Mouse (Mus musculus): ENCODE data around the gene Agap1. TPM values are rescaled to one million over a fixed set of nuclear protein-coding genes. Genes with fewer than 3 reads are reported as not detected.

Agap1 gene
- polyA plus RNA-seq, 1 experiment from 2014 or later, result 8.7 TPM

DNA sequence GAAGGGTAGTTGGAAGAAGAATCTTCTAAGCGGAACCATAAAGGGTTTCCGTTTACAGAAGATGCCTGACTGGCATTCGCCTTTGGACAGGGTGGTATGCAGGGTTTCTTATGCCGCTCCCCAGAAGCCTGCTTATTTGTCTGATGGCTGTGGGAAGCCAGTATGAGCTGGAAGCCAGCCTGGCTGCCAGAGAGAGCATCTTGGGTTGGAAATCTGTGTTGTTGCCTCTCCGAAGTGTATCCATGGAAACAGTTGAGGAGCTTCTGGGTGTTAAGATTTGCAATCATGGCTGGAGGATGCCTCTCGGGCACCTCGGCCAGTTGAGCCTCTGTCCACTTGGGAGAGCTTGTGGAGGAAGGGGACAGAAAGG, 395.2 kb downstream of the Agap1 start:
- WGBS, result 78% methylated on average over 7 of the region's 7 CpGs
- no peak overlapping the region for H3K27ac ChIP-seq (ENCODE audit: low read length)
- H3K4me2 ChIP-seq (replicated peaks; ENCODE audit: low read depth, low read length), result no peak overlapping the region
- TF ChIP-seq CTCF (IDR thresholded peaks at IDR 0.05), result no peak
- TF ChIP-seq EP300 (IDR thresholded peaks at IDR 0.05), result no peak
- DNase-seq (ENCODE audit: low spot score), result no peak
- no peak for ATAC-seq
- H3K27me3 ChIP-seq (replicated peaks; ENCODE audit: insufficient read depth, low read length), result no peaks in the 10 kb centered on the region
- H3K9ac ChIP-seq (replicated peaks; ENCODE audit: low read depth), result no peak overlapping the region
- no peaks in the 10 kb centered on the region for H3K9me3 ChIP-seq (ENCODE audit: low read length)
- H3K36me3 ChIP-seq (ENCODE audit: insufficient read depth, low read length), result no peaks in the 10 kb centered on the region
- H3K4me3 ChIP-seq (ENCODE audit: low read depth, low read length), result no peak overlapping the region
- no peaks in the 10 kb centered on the region for H3K4me1 ChIP-seq (ENCODE audit: insufficient read depth, low read depth, low read length)

DNA sequence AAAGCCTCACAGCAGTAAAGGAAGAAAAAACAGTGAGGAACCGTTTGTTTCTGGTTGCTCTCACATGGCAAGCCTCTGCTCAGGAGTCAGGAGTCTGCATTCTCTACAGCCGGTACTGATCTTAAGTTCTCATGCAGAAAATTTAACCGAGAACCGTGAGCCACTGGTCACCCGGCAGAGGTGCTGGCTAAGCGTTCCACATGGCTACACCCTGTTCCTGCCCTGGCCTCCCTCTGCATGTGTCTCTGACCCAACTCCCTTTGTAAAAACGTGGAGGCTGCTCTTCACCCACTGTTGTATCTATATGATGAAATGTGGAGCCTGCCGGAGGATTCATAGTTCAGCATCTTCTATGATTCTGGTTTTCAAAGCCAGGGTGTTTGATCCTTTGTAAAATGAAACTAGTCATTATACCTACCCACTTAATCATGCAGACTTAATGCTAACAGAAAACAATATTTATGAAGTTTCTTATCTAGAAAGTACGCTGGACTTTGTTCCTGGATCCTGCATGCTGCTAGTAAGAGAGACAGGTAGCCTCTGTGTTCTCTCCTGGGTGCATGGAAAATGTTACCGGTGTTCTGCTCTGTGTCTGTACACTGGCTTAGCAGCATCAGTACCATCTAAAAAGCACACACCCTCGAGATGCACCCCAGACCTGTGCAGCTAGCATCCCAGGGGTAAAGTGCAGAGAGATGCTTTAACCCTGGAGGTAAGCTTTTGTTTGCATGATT, 396.2 kb downstream of the Agap1 start:
- TF ChIP-seq CTCF (IDR thresholded peaks at IDR 0.05), result no peak
- no peak for TF ChIP-seq EP300 (IDR thresholded peaks at IDR 0.05)
- DNase-seq (ENCODE audit: low spot score), result no peak
- no peak overlapping the region for H3K4me2 ChIP-seq (replicated peaks; ENCODE audit: low read depth, low read length)
- 84% methylated on average over 11 of the region's 11 CpGs for WGBS
- H3K27me3 ChIP-seq (replicated peaks; ENCODE audit: insufficient read depth, low read length), result no peaks in the 10 kb centered on the region
- no peak for ATAC-seq
- no peak overlapping the region for H3K4me3 ChIP-seq (ENCODE audit: low read depth, low read length)
- no peak overlapping the region for H3K27ac ChIP-seq (ENCODE audit: low read length)
- no peak overlapping the region for H3K9ac ChIP-seq (replicated peaks; ENCODE audit: low read depth)
- no peaks in the 10 kb centered on the region for H3K36me3 ChIP-seq (ENCODE audit: insufficient read depth, low read length)
- no peaks in the 10 kb centered on the region for H3K9me3 ChIP-seq (ENCODE audit: low read length)
- no peaks in the 10 kb centered on the region for H3K4me1 ChIP-seq (ENCODE audit: insufficient read depth, low read depth, low read length)

DNA sequence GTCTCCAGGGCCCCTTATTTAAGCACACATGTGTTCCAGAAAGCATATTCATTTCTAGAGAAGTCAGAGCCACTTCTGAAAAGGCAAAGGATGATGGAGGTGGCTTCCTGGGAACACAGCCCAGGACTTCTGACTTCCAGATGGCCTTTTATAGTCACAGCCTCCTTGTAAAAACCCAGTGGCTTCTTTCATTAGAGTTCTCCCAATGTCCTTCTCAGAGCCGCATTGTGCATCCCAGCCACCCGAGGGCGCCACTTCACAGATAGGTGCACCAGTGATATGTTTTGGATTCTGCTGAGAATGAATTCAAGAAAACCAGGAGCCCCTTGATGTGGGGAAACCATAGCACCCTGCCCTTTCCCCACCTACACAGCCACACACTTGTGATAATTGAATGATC, 404.6 kb downstream of the Agap1 start:
- Histone ChIP-seq H3K27ac (ENCODE audit: low read length) (no peak overlapping the region), H3K4me1 (ENCODE audit: insufficient read depth, low read depth, low read length) (no peaks in the 10 kb centered on the region), H3K9ac (replicated peaks; ENCODE audit: low read depth) (no peak overlapping the region), H3K4me3 (ENCODE audit: low read depth, low read length) (no peak overlapping the region), H3K9me3 (ENCODE audit: low read length) (no peaks in the 10 kb centered on the region), H3K36me3 (ENCODE audit: insufficient read depth, low read length) (no peaks in the 10 kb centered on the region), H3K4me2 (replicated peaks; ENCODE audit: low read depth, low read length) (no peak overlapping the region), H3K27me3 (replicated peaks; ENCODE audit: insufficient read depth, low read length) (no peaks in the 10 kb centered on the region)
- peak; percentile 18 for DNase-seq (ENCODE audit: low spot score)
- 36% methylated on average over 3 of the region's 3 CpGs for whole genome bisulfite sequencing
- no peak for TF ChIP-seq EP300 (IDR thresholded peaks at IDR 0.05)
- TF ChIP-seq CTCF (IDR thresholded peaks at IDR 0.05), result peak; percentile 67
- no peak for ATAC-seq

DNA sequence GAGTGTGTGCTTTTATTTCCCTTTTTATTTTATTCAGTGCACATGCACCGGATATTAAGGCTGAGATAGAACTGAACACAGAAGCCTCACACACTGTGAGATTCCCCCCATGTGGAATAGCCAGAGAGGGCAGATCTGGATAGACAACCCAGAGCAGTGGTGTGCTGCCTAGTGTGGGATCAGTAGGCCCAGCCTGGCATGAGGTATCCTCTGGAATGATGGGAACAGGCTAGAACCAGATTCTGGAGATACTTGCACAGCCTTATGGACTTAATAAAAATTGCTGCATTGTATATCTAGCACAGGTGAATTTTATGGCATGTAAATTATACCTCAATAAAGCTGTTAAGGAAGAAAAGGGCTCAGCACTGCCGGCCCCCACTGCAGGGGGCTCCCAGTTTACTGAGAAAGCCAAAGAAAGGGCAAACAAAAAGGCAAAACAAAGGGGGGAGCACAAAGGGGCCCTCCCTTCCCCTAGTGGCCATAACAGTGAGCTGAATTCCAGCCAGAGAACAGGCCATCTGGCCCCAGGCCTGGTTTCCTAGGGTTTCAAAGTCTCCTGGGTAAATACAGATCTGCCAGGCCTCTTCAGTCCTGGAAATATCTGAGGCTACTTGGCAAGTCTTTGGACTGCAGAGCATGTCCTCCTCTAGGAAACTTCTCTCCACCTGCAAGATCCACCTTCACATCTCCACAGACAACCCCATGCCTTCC, 405.6 kb downstream of the Agap1 start:
- no peak overlapping the region for H3K9ac ChIP-seq (replicated peaks; ENCODE audit: low read depth)
- H3K27ac ChIP-seq (ENCODE audit: low read length), result no peak overlapping the region
- TF ChIP-seq CTCF (IDR thresholded peaks at IDR 0.05) (peak; percentile 32), EP300 (IDR thresholded peaks at IDR 0.05) (no peak)
- 59% methylated on average over 2 of the region's 2 CpGs for WGBS
- no peaks in the 10 kb centered on the region for H3K36me3 ChIP-seq (ENCODE audit: insufficient read depth, low read length)
- no peak for DNase-seq (ENCODE audit: low spot score)
- no peaks in the 10 kb centered on the region for H3K9me3 ChIP-seq (ENCODE audit: low read length)
- H3K4me1 ChIP-seq (ENCODE audit: insufficient read depth, low read depth, low read length), result no peaks in the 10 kb centered on the region
- no peak overlapping the region for H3K4me2 ChIP-seq (replicated peaks; ENCODE audit: low read depth, low read length)
- no peaks in the 10 kb centered on the region for H3K27me3 ChIP-seq (replicated peaks; ENCODE audit: insufficient read depth, low read length)
- no peak overlapping the region for H3K4me3 ChIP-seq (ENCODE audit: low read depth, low read length)
- no peak for ATAC-seq

DNA sequence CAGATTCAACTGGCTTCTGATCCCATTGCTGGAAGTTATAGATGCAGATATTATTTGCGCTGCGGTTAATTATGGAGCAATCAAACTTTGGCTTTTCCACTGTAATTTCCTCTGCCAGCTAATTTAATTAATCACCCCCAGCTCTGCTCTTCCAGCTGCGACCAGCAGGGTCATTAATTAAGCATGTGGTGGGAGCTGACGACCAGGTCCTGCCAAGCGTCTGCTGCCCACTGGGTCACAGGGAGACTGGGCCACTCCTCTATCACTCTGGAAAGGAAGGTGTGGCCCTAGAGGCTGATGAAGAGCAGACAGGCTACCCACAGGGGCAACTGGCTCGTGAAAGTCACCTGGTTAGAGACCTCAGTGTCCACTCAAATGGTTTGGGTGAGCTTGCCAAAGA, 411.2 kb downstream of the Agap1 start:
- no peaks in the 10 kb centered on the region for H3K4me1 ChIP-seq (ENCODE audit: insufficient read depth, low read depth, low read length)
- H3K4me3 ChIP-seq (ENCODE audit: low read depth, low read length), result no peak overlapping the region
- ATAC-seq (no peak), DNase-seq (ENCODE audit: low spot score) (no peak)
- 62% methylated on average over 6 of the region's 6 CpGs for WGBS
- no peak for TF ChIP-seq CTCF (IDR thresholded peaks at IDR 0.05)
- no peak for TF ChIP-seq EP300 (IDR thresholded peaks at IDR 0.05)
- no peak overlapping the region for H3K27ac ChIP-seq (ENCODE audit: low read length)
- no peaks in the 10 kb centered on the region for H3K27me3 ChIP-seq (replicated peaks; ENCODE audit: insufficient read depth, low read length)
- no peak overlapping the region for H3K4me2 ChIP-seq (replicated peaks; ENCODE audit: low read depth, low read length)
- H3K9me3 ChIP-seq (ENCODE audit: low read length), result no peaks in the 10 kb centered on the region
- no peaks in the 10 kb centered on the region for H3K36me3 ChIP-seq (ENCODE audit: insufficient read depth, low read length)
- no peak overlapping the region for H3K9ac ChIP-seq (replicated peaks; ENCODE audit: low read depth)

DNA sequence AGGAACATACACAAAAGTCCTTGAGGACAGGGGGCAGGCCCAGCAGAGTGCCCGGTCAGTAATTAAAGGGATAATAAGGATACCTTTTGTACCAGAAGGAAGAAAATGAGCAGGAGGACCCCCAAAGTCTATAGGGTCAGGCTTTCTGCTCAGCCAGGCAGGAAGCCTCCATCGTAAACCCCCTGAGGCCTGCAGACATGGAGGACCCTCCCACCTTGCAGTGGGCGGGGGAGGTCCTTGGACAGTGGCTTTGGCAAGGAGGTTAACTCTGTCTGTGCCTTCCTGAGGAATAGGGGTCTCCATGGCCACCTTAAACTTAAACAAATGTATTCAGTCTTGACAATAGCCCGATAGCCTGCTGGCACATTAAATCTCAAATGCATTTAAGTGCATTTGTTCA, 413.2 kb downstream of the Agap1 start:
- ATAC-seq (no peak), DNase-seq (ENCODE audit: low spot score) (no peak)
- H3K4me2 ChIP-seq (replicated peaks; ENCODE audit: low read depth, low read length), result no peak overlapping the region
- H3K36me3 ChIP-seq (ENCODE audit: insufficient read depth, low read length), result no peaks in the 10 kb centered on the region
- no peak overlapping the region for H3K9ac ChIP-seq (replicated peaks; ENCODE audit: low read depth)
- H3K9me3 ChIP-seq (ENCODE audit: low read length), result no peaks in the 10 kb centered on the region
- no peak overlapping the region for H3K27ac ChIP-seq (ENCODE audit: low read length)
- TF ChIP-seq CTCF (IDR thresholded peaks at IDR 0.05) (no peak), EP300 (IDR thresholded peaks at IDR 0.05) (no peak)
- H3K4me1 ChIP-seq (ENCODE audit: insufficient read depth, low read depth, low read length), result no peaks in the 10 kb centered on the region; the same call in 1 of the 2 replicates
- WGBS, result 74% methylated on average over 4 of the region's 4 CpGs
- H3K4me3 ChIP-seq (ENCODE audit: low read depth, low read length), result no peak overlapping the region
- no peaks in the 10 kb centered on the region for H3K27me3 ChIP-seq (replicated peaks; ENCODE audit: insufficient read depth, low read length)
